Mouse (Mus musculus) neural tube, embryonic 11.5 days (tissue): ENCODE measurements around the gene Matn4. TPM values are rescaled to one million over a fixed set of nuclear protein-coding genes. Genes with fewer than 3 reads are reported as not detected.
A peak's percentile ranks its signal among the peaks of the same experiment; 100 is the strongest.
"Not testable (repeated sequence)": the region's sequence is repeated elsewhere in the genome, so short reads cannot be mapped to it uniquely, and the experiment has no call there.

Experiments used
- ATAC-seq: fragments of 200-750 bp; cut with Nextera tagmentation; 2 replicates; pipeline ENCODE4 v1.8.0; 2017; ENCODE audit warnings: moderate number of reproducible peaks, mild to moderate bottlenecking, moderate TSS enrichment, moderate library complexity; ENCODE audit not compliant: insufficient read depth, low FRiP score, low TSS enrichment
- DNase-seq: peaks from one replicate; pipeline ENCODE4 v3.0.0-alpha.2; 2015; ENCODE audit warnings: low spot score
- H3K27ac ChIP-seq: fragments of 300-500 bp; sonication (generic); 2 replicates; pipeline ENCODE4 v1.5.1; 2014; ENCODE audit warnings: low read depth, mild to moderate bottlenecking, low read length
- H3K27me3 ChIP-seq: fragments of 300-500 bp; sonication (generic); 2 replicates; pipeline ENCODE4 v1.6.1; 2014; ENCODE audit warnings: mild to moderate bottlenecking, low read length, mixed read lengths; ENCODE audit not compliant: control insufficient read depth, insufficient read depth
- H3K36me3 ChIP-seq: fragments of 300-500 bp; sonication (generic); 2 replicates; pipeline ENCODE4 v1.6.1; 2014; ENCODE audit warnings: mild to moderate bottlenecking, low read length, moderate library complexity, mixed read lengths; ENCODE audit not compliant: control insufficient read depth, insufficient read depth
- H3K4me1 ChIP-seq: fragments of 300-500 bp; sonication (generic); 2 replicates; pipeline ENCODE4 v1.6.1; 2014; ENCODE audit warnings: low read length, mixed read lengths; ENCODE audit not compliant: control insufficient read depth, insufficient read depth
- H3K4me2 ChIP-seq: fragments of 300-500 bp; sonication (generic); 2 replicates; pipeline ENCODE4 v1.6.1; 2014; ENCODE audit warnings: low read depth, mild to moderate bottlenecking, moderate library complexity
- H3K4me3 ChIP-seq: fragments of 300-500 bp; sonication (generic); 2 replicates; pipeline ENCODE4 v1.5.1; 2014; ENCODE audit warnings: low read depth, low read length
- H3K9ac ChIP-seq: fragments of 300-500 bp; sonication (generic); 2 replicates; pipeline ENCODE4 v1.6.1; 2014; ENCODE audit warnings: mild to moderate bottlenecking, low read length
- H3K9me3 ChIP-seq: fragments of 300-500 bp; sonication (generic); 2 replicates; pipeline ENCODE4 v1.6.1; 2016; ENCODE audit warnings: low read length; ENCODE audit not compliant: control insufficient read depth
- WGBS: fragments of 180-500 bp; shearing (Covaris S2); extraction: QIAGEN DNeasy Blood & Tissue Kit; methylation state at CpG from one replicate; pipeline ENCODE4 v1.1.7; 2014; 5-methylcytosine and 5-hydroxymethylcytosine counted together
- polyA plus RNA-seq: library from polyadenylated mRNA; unstranded; fragments of >200 nt; fragmentation: Nextera tagmentation; extraction: Ambion mirVana; gene quantifications from 2 replicates; pipeline ENCODE4 v1.2.1, GENCODE M21; 2014

The Matn4 gene
- polyA plus RNA-seq, 1 experiment from 2014 or later: 0.48 TPM

DNA sequence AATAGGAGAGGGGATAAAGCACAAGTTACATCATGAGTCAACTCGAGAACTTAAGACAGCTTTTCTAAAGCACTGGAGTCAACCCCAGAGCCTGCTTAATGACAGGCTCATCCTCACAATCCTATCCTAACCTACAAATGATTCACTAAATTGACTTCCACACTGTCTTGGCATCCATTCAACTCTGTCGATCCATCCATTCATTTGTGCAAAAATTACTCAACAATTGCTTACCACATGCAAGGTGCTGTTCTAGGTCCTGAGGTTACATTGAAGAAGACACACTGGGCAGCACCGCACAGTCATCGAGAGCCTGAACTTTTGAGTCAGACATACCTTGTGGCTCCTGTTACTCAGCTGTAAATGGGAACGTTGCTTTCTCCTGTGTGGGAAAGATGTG is 45.9 kb downstream of the Matn4 start:
- 86% methylated on average over 5 of the region's 5 CpGs for whole genome bisulfite sequencing
- H3K36me3 ChIP-seq: no peaks in the 10 kb centered on the region

DNA sequence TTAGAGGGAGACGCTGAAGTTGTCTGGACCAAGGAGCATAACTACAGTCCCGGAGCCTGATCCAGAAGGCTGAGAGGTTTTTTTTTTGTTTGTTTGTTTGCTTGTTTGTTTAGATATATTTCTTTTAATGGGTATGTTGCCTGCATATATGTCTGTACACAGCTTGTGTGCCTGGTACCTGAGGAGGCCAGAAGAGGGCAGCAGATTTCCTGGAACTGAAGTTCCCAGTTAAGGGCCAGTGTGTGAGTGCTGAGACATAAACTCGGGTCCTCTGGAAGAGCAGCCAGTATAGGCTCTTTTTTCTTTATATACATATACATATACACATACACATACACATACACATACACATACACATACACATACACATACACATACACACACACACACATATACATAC is 46.6 kb downstream of the Matn4 start:
- DNase-seq (no peak), ATAC-seq (no peak)
- no peaks in the 10 kb centered on the region for H3K4me1 ChIP-seq
- no peaks in the 10 kb centered on the region for H3K36me3 ChIP-seq
- H3K4me3 ChIP-seq: no peak overlapping the region
- no peaks in the 10 kb centered on the region for H3K9me3 ChIP-seq
- no peak overlapping the region for H3K27ac ChIP-seq
- H3K27me3 ChIP-seq: no peaks in the 10 kb centered on the region
- H3K9ac ChIP-seq: no peak overlapping the region
- no peak overlapping the region for H3K4me2 ChIP-seq
- 82% methylated on average over 3 of the region's 3 CpGs for WGBS

More for the DNA sequence above, 45.9 kb downstream of the Matn4 start:
- Histone ChIP-seq H3K9me3 (no peaks in the 10 kb centered on the region), H3K4me2 (no peak overlapping the region), H3K4me1 (no peaks in the 10 kb centered on the region), H3K9ac (no peak overlapping the region), H3K4me3 (no peak overlapping the region), H3K27me3 (no peaks in the 10 kb centered on the region), H3K27ac (no peak overlapping the region)
- ATAC-seq (no peak), DNase-seq (no peak)

DNA sequence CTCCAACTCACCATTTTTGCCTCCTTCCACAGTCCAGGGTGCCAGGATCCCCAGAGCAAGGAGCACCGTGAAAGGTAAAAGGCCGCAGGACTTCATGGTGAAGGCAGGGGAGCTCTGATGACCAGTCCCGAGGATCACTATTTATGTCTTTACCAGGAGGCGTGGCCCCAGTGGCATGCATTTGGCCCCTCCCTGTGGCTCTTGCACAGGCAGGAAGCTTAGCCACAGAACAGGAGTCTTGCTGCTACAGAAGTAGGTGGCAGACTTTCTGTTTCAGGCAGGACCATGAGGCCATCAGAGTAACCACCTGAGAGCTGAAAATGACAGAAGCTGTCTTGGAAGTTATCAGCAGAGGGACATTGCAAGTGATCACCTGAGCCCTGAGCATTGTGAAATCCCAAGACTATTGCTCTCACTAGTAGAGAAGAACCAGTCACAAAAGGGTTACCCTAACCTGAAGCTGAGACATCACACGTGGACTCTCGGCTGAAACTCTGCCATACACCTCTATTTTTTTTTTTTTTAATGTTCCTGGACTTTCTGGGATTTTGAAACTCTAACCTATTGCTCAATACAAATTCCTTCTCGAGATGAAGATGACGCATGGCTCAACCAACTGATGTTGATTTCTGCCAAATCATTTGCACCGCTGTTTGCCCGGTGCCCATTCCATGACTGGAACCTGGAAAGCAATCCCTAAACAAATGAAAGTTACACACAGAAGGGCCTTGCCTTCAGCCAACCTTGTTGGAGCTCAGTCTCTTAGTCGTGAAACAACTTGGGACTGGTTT is 48.6 kb downstream of the Matn4 start:
- no peaks in the 10 kb centered on the region for H3K36me3 ChIP-seq
- no peak overlapping the region for H3K4me3 ChIP-seq
- ATAC-seq (no peak), DNase-seq (no peak)
- H3K4me2 ChIP-seq: no peak overlapping the region
- H3K9me3 ChIP-seq: no peaks in the 10 kb centered on the region
- no peaks in the 10 kb centered on the region for H3K4me1 ChIP-seq
- no peak overlapping the region for H3K9ac ChIP-seq
- WGBS: 78% methylated on average over 11 of the region's 11 CpGs
- no peak overlapping the region for H3K27ac ChIP-seq
- H3K27me3 ChIP-seq: no peaks in the 10 kb centered on the region

DNA sequence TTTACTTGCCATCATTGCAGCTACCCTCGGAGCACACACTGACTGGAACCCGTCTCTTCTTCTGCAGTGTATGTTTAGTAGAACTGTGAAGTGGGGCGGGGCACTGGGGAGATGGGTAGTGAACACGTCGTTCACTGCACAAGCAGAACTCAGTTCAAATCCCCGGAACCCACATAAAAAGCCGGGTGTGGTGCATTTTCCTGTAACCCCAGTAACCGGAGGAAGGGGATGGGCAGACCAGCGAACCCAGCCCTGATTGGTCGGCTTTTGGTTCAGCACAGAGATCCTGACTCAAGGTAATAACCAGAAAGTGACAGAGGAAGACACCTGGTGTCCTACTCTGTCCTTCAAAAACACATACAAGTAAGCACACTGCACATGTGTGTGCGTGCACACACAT is 51.6 kb downstream of the Matn4 start:
- Histone ChIP-seq H3K27me3 (no peaks in the 10 kb centered on the region), H3K4me2 (no peak overlapping the region), H3K9me3 (no peaks in the 10 kb centered on the region), H3K36me3 (no peaks in the 10 kb centered on the region), H3K27ac (no peak overlapping the region), H3K4me1 (no peaks in the 10 kb centered on the region), H3K9ac (no peak overlapping the region), H3K4me3 (no peak overlapping the region)
- DNase-seq (no peak), ATAC-seq (no peak)
- 89% methylated on average over 11 of the region's 11 CpGs for WGBS

DNA sequence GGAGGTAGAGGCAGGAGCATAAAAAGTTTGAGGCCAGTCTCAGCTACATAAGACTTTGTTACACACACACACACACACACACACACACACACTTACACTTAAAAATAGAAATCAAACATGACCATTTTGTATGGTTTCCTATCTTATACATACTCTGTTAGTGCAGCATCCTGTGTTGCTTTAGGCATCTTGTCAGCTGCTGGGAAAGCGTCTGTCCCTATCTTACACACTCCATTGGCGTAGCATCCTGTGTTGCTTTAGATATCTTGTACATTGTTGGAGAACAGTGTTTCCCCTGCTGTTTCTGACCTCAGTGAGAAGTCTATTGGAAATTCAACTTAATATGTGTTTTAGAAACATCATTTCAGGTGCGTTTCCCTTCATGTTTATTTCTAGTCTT is 52.3 kb downstream of the Matn4 start:
- Histone ChIP-seq H3K4me3 (no peak overlapping the region), H3K4me1 (no peaks in the 10 kb centered on the region), H3K27ac (no peak overlapping the region), H3K4me2 (no peak overlapping the region), H3K36me3 (no peaks in the 10 kb centered on the region), H3K9me3 (no peaks in the 10 kb centered on the region), H3K27me3 (no peaks in the 10 kb centered on the region), H3K9ac (no peak overlapping the region)
- no peak for DNase-seq
- ATAC-seq: no peak
- 90% methylated on average over 3 of the region's 3 CpGs for WGBS

DNA sequence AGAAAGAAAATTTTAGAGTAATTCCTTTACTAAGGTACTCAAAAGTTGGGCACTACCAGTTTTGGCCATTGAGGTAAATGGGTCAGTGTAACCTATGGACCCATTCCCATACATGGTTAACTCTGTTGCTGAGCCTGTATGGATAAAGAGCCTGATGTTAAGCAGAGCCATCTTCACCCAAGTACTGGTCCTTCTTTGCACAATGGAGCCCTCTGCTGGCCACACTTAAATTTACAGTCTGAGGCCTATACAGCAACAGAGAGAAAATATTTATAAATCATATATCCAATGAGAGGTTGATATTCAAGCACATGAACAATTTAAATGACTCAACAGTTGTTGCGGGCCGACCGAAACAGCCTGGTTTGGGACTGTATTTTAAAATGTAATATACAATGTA is 56.0 kb downstream of the Matn4 start:
- Histone ChIP-seq H3K27ac (no peak overlapping the region), H3K4me3 (no peak overlapping the region), H3K36me3 (no peaks in the 10 kb centered on the region), H3K9me3 (no peaks in the 10 kb centered on the region), H3K4me2 (no peak overlapping the region), H3K4me1 (no peaks in the 10 kb centered on the region), H3K9ac (no peak overlapping the region), H3K27me3 (no peaks in the 10 kb centered on the region)
- 94% methylated on average over 3 of the region's 3 CpGs for WGBS
- DNase-seq (peak; percentile 24), ATAC-seq (no peak)

DNA sequence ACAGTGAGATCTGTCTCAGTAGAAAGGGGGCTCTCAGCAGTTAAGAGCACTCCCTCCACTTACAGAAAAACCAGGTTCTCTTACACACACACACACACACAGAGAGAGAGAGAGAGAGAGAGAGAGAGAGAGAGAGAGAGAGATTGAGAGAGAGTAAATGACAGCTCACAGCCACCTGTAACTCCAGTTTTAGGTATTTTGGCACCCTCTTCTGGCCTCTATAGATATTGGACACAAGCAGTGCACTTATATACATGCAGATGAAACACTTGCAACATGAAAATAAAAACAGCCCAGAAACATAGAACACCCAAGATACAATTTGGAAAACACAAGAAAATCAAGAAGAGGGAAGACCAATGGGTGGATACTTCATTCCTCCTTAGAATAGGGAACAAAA is 57.3 kb downstream of the Matn4 start:
- not testable (repeated sequence) for H3K27me3 ChIP-seq, H3K36me3 ChIP-seq, H3K27ac ChIP-seq, H3K9ac ChIP-seq, H3K4me3 ChIP-seq, ATAC-seq, H3K9me3 ChIP-seq, H3K4me2 ChIP-seq, DNase-seq, H3K4me1 ChIP-seq

DNA sequence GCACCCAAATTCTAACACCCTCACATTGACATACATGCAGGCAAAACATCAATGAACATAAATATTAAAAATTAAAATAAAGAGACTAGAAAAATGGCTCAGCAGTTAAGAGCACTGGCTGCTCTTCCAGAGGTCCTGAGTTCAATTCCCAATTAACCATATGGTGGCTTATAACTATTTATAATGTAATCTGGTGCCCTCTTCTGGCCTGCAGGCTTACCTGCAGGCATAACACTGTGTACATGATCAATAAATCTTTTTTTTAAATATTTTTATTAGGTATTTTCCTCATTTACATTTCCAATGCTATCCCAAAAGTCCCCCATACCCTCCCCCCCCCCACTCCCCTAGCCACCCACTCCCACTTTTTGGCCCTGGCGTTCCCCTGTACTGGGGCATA is 61.2 kb downstream of the Matn4 start:
- 67% methylated on average over 1 of the region's 1 CpGs for WGBS
- not testable (repeated sequence) for H3K27ac ChIP-seq, H3K27me3 ChIP-seq, H3K4me1 ChIP-seq, H3K36me3 ChIP-seq, ATAC-seq, H3K9ac ChIP-seq, DNase-seq, H3K9me3 ChIP-seq, H3K4me3 ChIP-seq, H3K4me2 ChIP-seq
